Mouse (Mus musculus): ENCODE results near the gene Cap1. TPM values are rescaled to one million over a fixed set of nuclear protein-coding genes. Genes with fewer than 3 reads are reported as not detected.

Cap1 gene
- polyA plus RNA-seq (2014; fragmentation: Nextera tagmentation; extraction: Ambion mirVana): 59.0 and 64.6 TPM in 2 replicates

- peak within 1 kb of the TSS; percentile 77 for H3K9ac ChIP-seq (ENCODE audit: low read length)
- ATAC-seq (ENCODE audit: insufficient number of reproducible peaks, low FRiP score, low TSS enrichment, low read depth) (peak; percentile 95), DNase-seq (ENCODE audit: low spot score) (peak; percentile 98)
- H3K4me2 ChIP-seq (ENCODE audit: low read depth, severe bottlenecking): peak within 1 kb of the TSS; percentile 83
- H3K4me3 ChIP-seq (ENCODE audit: low read depth, low read length): peak within 1 kb of the TSS; percentile 84
- H3K4me1 ChIP-seq (ENCODE audit: control insufficient read depth, insufficient read depth, low read length): no peaks in the 10 kb centered on the region; the same call in 1 of the 2 replicates
- no peaks in the 10 kb centered on the region for H3K36me3 ChIP-seq (ENCODE audit: control insufficient read depth, insufficient read depth, low read length)
- no peaks in the 10 kb centered on the region for H3K27me3 ChIP-seq (ENCODE audit: control insufficient read depth, insufficient read depth, low read length)
- peak within 1 kb of the TSS; percentile 98 for H3K27ac ChIP-seq (replicated peaks; ENCODE audit: low read depth, low read length)
- H3K9me3 ChIP-seq (ENCODE audit: control insufficient read depth, low read length): no peaks in the 10 kb centered on the region
- WGBS: under 1% methylated on average over 49 of the region's 49 CpGs
Measured at GRCm38 (mm10) chr4:122885768-122886578, at the start of gene Cap1. Cap1 (minus strand) TSS chr4:122886056.

GRCm38 (mm10) chr4:122933857-122934256 lies 48.0 kb upstream of the Cap1 start:
- ATAC-seq (ENCODE audit: insufficient number of reproducible peaks, low FRiP score, low TSS enrichment, low read depth): no peak
- 56% methylated on average over 3 of the region's 3 CpGs for WGBS
- no peaks in the 10 kb centered on the region for H3K36me3 ChIP-seq (ENCODE audit: control insufficient read depth, insufficient read depth, low read length)
- DNase-seq (ENCODE audit: low spot score): no peak
- H3K9ac ChIP-seq (ENCODE audit: low read length): no peak overlapping the region
- H3K27ac ChIP-seq (replicated peaks; ENCODE audit: low read depth, low read length): no peak overlapping the region
- H3K4me1 ChIP-seq (ENCODE audit: control insufficient read depth, insufficient read depth, low read length): no peaks in the 10 kb centered on the region
- H3K9me3 ChIP-seq (ENCODE audit: control insufficient read depth, low read length): no peaks in the 10 kb centered on the region
- no peaks in the 10 kb centered on the region for H3K27me3 ChIP-seq (ENCODE audit: control insufficient read depth, insufficient read depth, low read length)
- no peak overlapping the region for H3K4me3 ChIP-seq (ENCODE audit: low read depth, low read length)
- H3K4me2 ChIP-seq (ENCODE audit: low read depth, severe bottlenecking): no peak overlapping the region

GRCm38 (mm10) chr4:122933051-122933591 lies 47.3 kb upstream of the Cap1 start:
- no peak overlapping the region for H3K4me2 ChIP-seq (ENCODE audit: low read depth, severe bottlenecking)
- no peaks in the 10 kb centered on the region for H3K36me3 ChIP-seq (ENCODE audit: control insufficient read depth, insufficient read depth, low read length)
- ATAC-seq (ENCODE audit: insufficient number of reproducible peaks, low FRiP score, low TSS enrichment, low read depth) (no peak), DNase-seq (ENCODE audit: low spot score) (no peak)
- no peaks in the 10 kb centered on the region for H3K4me1 ChIP-seq (ENCODE audit: control insufficient read depth, insufficient read depth, low read length)
- 76% methylated on average over 3 of the region's 3 CpGs for WGBS
- H3K4me3 ChIP-seq (ENCODE audit: low read depth, low read length): no peak overlapping the region
- no peaks in the 10 kb centered on the region for H3K9me3 ChIP-seq (ENCODE audit: control insufficient read depth, low read length)
- H3K27me3 ChIP-seq (ENCODE audit: control insufficient read depth, insufficient read depth, low read length): no peaks in the 10 kb centered on the region
- H3K9ac ChIP-seq (ENCODE audit: low read length): no peak overlapping the region
- no peak overlapping the region for H3K27ac ChIP-seq (replicated peaks; ENCODE audit: low read depth, low read length)

GRCm38 (mm10) chr4:122932239-122932978 lies 46.6 kb upstream of the Cap1 start:
- no peak overlapping the region for H3K4me2 ChIP-seq (ENCODE audit: low read depth, severe bottlenecking)
- H3K4me1 ChIP-seq (ENCODE audit: control insufficient read depth, insufficient read depth, low read length): no peaks in the 10 kb centered on the region
- DNase-seq (ENCODE audit: low spot score) (no peak), ATAC-seq (ENCODE audit: insufficient number of reproducible peaks, low FRiP score, low TSS enrichment, low read depth) (no peak)
- no peak overlapping the region for H3K27ac ChIP-seq (replicated peaks; ENCODE audit: low read depth, low read length)
- H3K9me3 ChIP-seq (ENCODE audit: control insufficient read depth, low read length): no peaks in the 10 kb centered on the region
- WGBS: 73% methylated on average over 8 of the region's 8 CpGs
- no peaks in the 10 kb centered on the region for H3K36me3 ChIP-seq (ENCODE audit: control insufficient read depth, insufficient read depth, low read length)
- H3K4me3 ChIP-seq (ENCODE audit: low read depth, low read length): no peak overlapping the region
- no peak overlapping the region for H3K9ac ChIP-seq (ENCODE audit: low read length)
- no peaks in the 10 kb centered on the region for H3K27me3 ChIP-seq (ENCODE audit: control insufficient read depth, insufficient read depth, low read length)

GRCm38 (mm10) chr4:122930939-122931590 lies 45.2 kb upstream of the Cap1 start:
- Histone ChIP-seq H3K27ac (replicated peaks; ENCODE audit: low read depth, low read length) (no peak overlapping the region), H3K9me3 (ENCODE audit: control insufficient read depth, low read length) (no peaks in the 10 kb centered on the region), H3K27me3 (ENCODE audit: control insufficient read depth, insufficient read depth, low read length) (no peaks in the 10 kb centered on the region), H3K9ac (ENCODE audit: low read length) (no peak overlapping the region), H3K4me2 (ENCODE audit: low read depth, severe bottlenecking) (no peak overlapping the region), H3K4me3 (ENCODE audit: low read depth, low read length) (no peak overlapping the region), H3K36me3 (ENCODE audit: control insufficient read depth, insufficient read depth, low read length) (no peaks in the 10 kb centered on the region), H3K4me1 (ENCODE audit: control insufficient read depth, insufficient read depth, low read length) (no peaks in the 10 kb centered on the region)
- DNase-seq (ENCODE audit: low spot score) (no peak), ATAC-seq (ENCODE audit: insufficient number of reproducible peaks, low FRiP score, low TSS enrichment, low read depth) (no peak)
- WGBS: 82% methylated on average over 2 of the region's 2 CpGs

- Histone ChIP-seq H3K4me3 (ENCODE audit: low read depth, low read length) (no peak overlapping the region), H3K9ac (ENCODE audit: low read length) (no peak overlapping the region), H3K27me3 (ENCODE audit: control insufficient read depth, insufficient read depth, low read length) (no peaks in the 10 kb centered on the region), H3K36me3 (ENCODE audit: control insufficient read depth, insufficient read depth, low read length) (no peaks in the 10 kb centered on the region), H3K9me3 (ENCODE audit: control insufficient read depth, low read length) (no peaks in the 10 kb centered on the region), H3K4me1 (ENCODE audit: control insufficient read depth, insufficient read depth, low read length) (no peaks in the 10 kb centered on the region), H3K4me2 (ENCODE audit: low read depth, severe bottlenecking) (no peak overlapping the region), H3K27ac (replicated peaks; ENCODE audit: low read depth, low read length) (no peak overlapping the region)
- no peak for ATAC-seq (ENCODE audit: insufficient number of reproducible peaks, low FRiP score, low TSS enrichment, low read depth)
- WGBS: 87% methylated on average over 15 of the region's 15 CpGs
- no peak for DNase-seq (ENCODE audit: low spot score)
Measured at GRCm38 (mm10) chr4:122923392-122924344, 37.8 kb upstream of the Cap1 start.

- Histone ChIP-seq H3K27me3 (ENCODE audit: control insufficient read depth, insufficient read depth, low read length) (no peaks in the 10 kb centered on the region), H3K9me3 (ENCODE audit: control insufficient read depth, low read length) (no peaks in the 10 kb centered on the region), H3K27ac (replicated peaks; ENCODE audit: low read depth, low read length) (no peak overlapping the region), H3K36me3 (ENCODE audit: control insufficient read depth, insufficient read depth, low read length) (no peaks in the 10 kb centered on the region), H3K9ac (ENCODE audit: low read length) (no peak overlapping the region), H3K4me1 (ENCODE audit: control insufficient read depth, insufficient read depth, low read length) (no peaks in the 10 kb centered on the region), H3K4me3 (ENCODE audit: low read depth, low read length) (no peak overlapping the region), H3K4me2 (ENCODE audit: low read depth, severe bottlenecking) (no peak overlapping the region)
- WGBS: 38% methylated on average over 1 of the region's 1 CpGs
- DNase-seq (ENCODE audit: low spot score) (no peak), ATAC-seq (ENCODE audit: insufficient number of reproducible peaks, low FRiP score, low TSS enrichment, low read depth) (no peak)
Measured at GRCm38 (mm10) chr4:122922841-122923240, 37.0 kb upstream of the Cap1 start.

Data from limb, embryonic 11.5 days (tissue).